Mouse (Mus musculus): ENCODE results near the gene Nsun4. TPM values are rescaled to one million over a fixed set of nuclear protein-coding genes. Genes with fewer than 3 reads are reported as not detected.
A peak's percentile ranks its signal among the peaks of the same experiment; 100 is the strongest.

The Nsun4 gene
- total and polyA plus RNA-seq, 3 experiments, result 11.8 to 14.9 TPM; not detected in 1

GRCm38 (mm10) chr4:116053399-116053961 lies at the start of gene Nsun4 (continued):
- TF ChIP-seq CHD1 (IDR thresholded peaks at IDR 0.05; ENCODE audit: low read depth, low read length), result no peak
- no peak for TF ChIP-seq RAD21 (IDR thresholded peaks at IDR 0.05; ENCODE audit: low read depth, low read length)
- TF ChIP-seq CTCF (IDR thresholded peaks at IDR 0.05 in 2 of 3, conservative IDR thresholded peaks at IDR 0.05 in 1 of 3; ENCODE audit: control insufficient read depth in 1 of 3, insufficient read depth in 1 of 3, low read depth in 2 of 3, low read length in 3 of 3, poor library complexity in 1 of 3, severe bottlenecking in 1 of 3), result no peak
- TF ChIP-seq SMC3 (IDR thresholded peaks at IDR 0.05; ENCODE audit: low read depth, low read length), result no peak

DNA sequence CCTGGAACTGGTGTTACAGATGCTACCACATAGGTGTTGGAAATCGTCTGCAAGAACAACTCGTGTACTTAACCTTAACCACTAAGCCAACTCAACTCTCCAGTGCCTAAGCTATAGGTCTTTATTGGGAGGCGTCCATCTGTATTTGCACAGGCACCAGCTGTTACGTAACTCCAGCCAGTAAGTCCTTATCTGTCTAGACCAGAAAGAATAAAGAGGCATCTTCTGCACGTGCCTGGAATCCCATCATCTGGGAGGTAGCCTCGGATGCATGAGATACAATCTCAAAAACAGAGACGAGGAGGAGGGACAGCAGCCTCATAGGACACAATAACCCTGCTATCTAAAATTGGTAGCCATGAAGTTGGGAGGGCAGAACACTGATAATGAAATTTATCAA lies 47.3 kb upstream of the Nsun4 start:
- Histone ChIP-seq H3K4me3 (ENCODE audit: control insufficient read depth in 1 of 2, insufficient read depth in 1 of 2, low read depth in 2 of 2, low read length in 2 of 2) (no peak overlapping the region), H3K79me2 (ENCODE audit: control insufficient read depth, insufficient read depth, low read length, poor library complexity) (no peaks in the 10 kb centered on the region), H3K27ac (ENCODE audit: control insufficient read depth, low read depth, low read length) (peak overlapping the region; percentile 6; the same call in 1 of the 2 replicates), H3K9me3 (replicated peaks; ENCODE audit: insufficient read depth, low read length) (no peaks in the 10 kb centered on the region), H3K27me3 (ENCODE audit: control insufficient read depth in 1 of 2, insufficient read depth in 2 of 2, low read length in 2 of 2) (no peaks in the 10 kb centered on the region), H3K36me3 (ENCODE audit: control insufficient read depth in 1 of 2, insufficient read depth in 2 of 2, low read length in 2 of 2) (peaks cover 12 to 24% of the 10 kb centered on the region in 2 experiments), H3K4me1 (ENCODE audit: control insufficient read depth in 1 of 2, insufficient read depth in 2 of 2, low read length in 2 of 2) (peaks cover 0 to 13% of the 10 kb centered on the region in 2 experiments; a peak in 3 of 4 replicates), H3K9ac (ENCODE audit: control insufficient read depth, low read depth, low read length, poor library complexity, severe bottlenecking) (no peak overlapping the region)
- peak; percentile 66 for DNase-seq (ENCODE audit: low read depth, low spot score)
- no peak for TF ChIP-seq SMC3 (IDR thresholded peaks at IDR 0.05; ENCODE audit: low read depth, low read length)
- TF ChIP-seq RAD21 (IDR thresholded peaks at IDR 0.05; ENCODE audit: low read depth, low read length), result no peak
- peak; percentile 45; the same call in 1 of the 2 replicates for TF ChIP-seq MXI1 (IDR thresholded peaks at IDR 0.05; ENCODE audit: low read depth, low read length)
- no peak for TF ChIP-seq POLR2AphosphoS2 (IDR thresholded peaks at IDR 0.05; ENCODE audit: low read length)
- peak; percentile 92 for TF ChIP-seq TAL1 (IDR thresholded peaks at IDR 0.05; ENCODE audit: low read length)
- TF ChIP-seq CTCF (IDR thresholded peaks at IDR 0.05 in 2 of 3, conservative IDR thresholded peaks at IDR 0.05 in 1 of 3; ENCODE audit: control insufficient read depth in 1 of 3, insufficient read depth in 1 of 3, low read depth in 2 of 3, low read length in 3 of 3, poor library complexity in 1 of 3, severe bottlenecking in 1 of 3), result no peak
- no peak for TF ChIP-seq POLR2A (IDR thresholded peaks at IDR 0.05; ENCODE audit: control insufficient read depth in 1 of 2, insufficient read depth in 1 of 2, low read depth in 1 of 2, low read length in 2 of 2, poor library complexity in 1 of 2)
- TF ChIP-seq GABPA (IDR thresholded peaks at IDR 0.05; ENCODE audit: low read depth, low read length), result no peak
- peak; percentile 34; the same call in 1 of the 2 replicates for TF ChIP-seq MAX (IDR thresholded peaks at IDR 0.05; ENCODE audit: low read length)
- TF ChIP-seq RCOR1 (IDR thresholded peaks at IDR 0.05; ENCODE audit: low read depth, low read length), result no peak
- TF ChIP-seq ELF1 (IDR thresholded peaks at IDR 0.05; ENCODE audit: low read depth, low read length), result no peak
- 0 out of 2 replicates have a peak, but pooled peaks have one; percentile 61 for TF ChIP-seq SIN3A (IDR thresholded peaks at IDR 0.05; ENCODE audit: low read length)
- peak; percentile 94 for TF ChIP-seq ETS1 (IDR thresholded peaks at IDR 0.05; ENCODE audit: low read depth, low read length)
- peak; percentile 54 to 80 for TF ChIP-seq EP300 (IDR thresholded peaks at IDR 0.05; ENCODE audit: low read depth in 1 of 2, low read length in 2 of 2)
- TF ChIP-seq GATA1 (IDR thresholded peaks at IDR 0.05; ENCODE audit: low read depth, low read length), result peak; percentile 76
- peak; percentile 92 for TF ChIP-seq TCF12 (IDR thresholded peaks at IDR 0.05; ENCODE audit: low read depth, low read length)
- TF ChIP-seq HCFC1 (IDR thresholded peaks at IDR 0.05; ENCODE audit: low read depth, low read length), result no peak
- peak; percentile 46; the same call in 1 of the 2 replicates for TF ChIP-seq MYC (IDR thresholded peaks at IDR 0.05; ENCODE audit: low read depth, low read length)
- peak; percentile 99 for TF ChIP-seq BHLHE40 (IDR thresholded peaks at IDR 0.05; ENCODE audit: borderline replicate concordance, low read depth, low read length)

Data from MEL (cell line).